Mouse (Mus musculus) kidney, postnatal 0 days (tissue): ENCODE results near the gene Tusc2. TPM values are rescaled to one million over a fixed set of nuclear protein-coding genes. Genes with fewer than 3 reads are reported as not detected.

Experiments used
- ATAC-seq: fragments of 200-750 bp; cut with Nextera tagmentation; replicated peaks from 2 replicates; pipeline ENCODE4 v1.8.0; 2017; ENCODE audit warnings: low read depth, moderate number of reproducible peaks, moderate TSS enrichment, moderate library complexity; ENCODE audit not compliant: low FRiP score
- DNase-seq: peaks from one replicate; pipeline ENCODE4 v3.0.0-alpha.2; 2016; ENCODE audit warnings: low spot score
- H3K27ac ChIP-seq: fragments of 300-500 bp; sonication (generic); 2 replicates; pipeline ENCODE4 v1.5.1; 2014; ENCODE audit warnings: mild to moderate bottlenecking
- H3K27me3 ChIP-seq: fragments of 300-500 bp; sonication (generic); 2 replicates; pipeline ENCODE4 v1.6.1; 2014; ENCODE audit warnings: low read length, mixed read lengths; ENCODE audit not compliant: insufficient read depth
- H3K36me3 ChIP-seq: fragments of 300-500 bp; sonication (generic); 2 replicates; pipeline ENCODE4 v1.6.1; 2014; ENCODE audit warnings: low read length, mixed read lengths; ENCODE audit not compliant: insufficient read depth
- H3K4me1 ChIP-seq: fragments of 300-500 bp; sonication (generic); replicated peaks from 2 replicates; pipeline ENCODE4 v1.6.1; 2014; ENCODE audit warnings: antibody characterized with exemption, low read length, mixed read lengths; ENCODE audit not compliant: insufficient read depth
- H3K4me2 ChIP-seq: fragments of 300-500 bp; sonication (generic); 2 replicates; pipeline ENCODE4 v1.6.1; 2014; ENCODE audit warnings: mild to moderate bottlenecking, low read length, moderate library complexity, mixed read lengths
- H3K4me3 ChIP-seq: fragments of 300-500 bp; sonication (generic); replicated peaks from 2 replicates; pipeline ENCODE4 v1.5.1; 2014; ENCODE audit warnings: low read depth, low read length
- H3K9ac ChIP-seq: fragments of 300-500 bp; sonication (generic); 2 replicates; pipeline ENCODE4 v1.6.1; 2014; ENCODE audit warnings: low read depth, low read length
- H3K9me3 ChIP-seq: fragments of 300-500 bp; sonication (generic); replicated peaks from 2 replicates; pipeline ENCODE4 v1.6.1; 2016; ENCODE audit warnings: low read length, inconsistent platforms, mixed read lengths
- CTCF ChIP-seq: IDR thresholded peaks from 2 replicates; pipeline ENCODE4 v1.5.1; 2016; ENCODE audit warnings: antibody characterized with exemption, low read depth, mild to moderate bottlenecking, moderate library complexity
- WGBS: fragments of 180-500 bp; shearing (Covaris S2); extraction: QIAGEN DNeasy Blood & Tissue Kit; methylation state at CpG from one replicate; pipeline ENCODE4 v1.1.7; 2014; 5-methylcytosine and 5-hydroxymethylcytosine counted together
- polyA plus RNA-seq: library from polyadenylated mRNA; unstranded; fragments of >200 nt; fragmentation: Nextera tagmentation; extraction: Ambion mirVana; gene quantifications from 2 replicates; pipeline ENCODE4 v1.2.1, GENCODE M21; 2015

The Tusc2 gene
- polyA plus RNA-seq, 1 experiment from 2014 or later = 53.0 TPM

DNA sequence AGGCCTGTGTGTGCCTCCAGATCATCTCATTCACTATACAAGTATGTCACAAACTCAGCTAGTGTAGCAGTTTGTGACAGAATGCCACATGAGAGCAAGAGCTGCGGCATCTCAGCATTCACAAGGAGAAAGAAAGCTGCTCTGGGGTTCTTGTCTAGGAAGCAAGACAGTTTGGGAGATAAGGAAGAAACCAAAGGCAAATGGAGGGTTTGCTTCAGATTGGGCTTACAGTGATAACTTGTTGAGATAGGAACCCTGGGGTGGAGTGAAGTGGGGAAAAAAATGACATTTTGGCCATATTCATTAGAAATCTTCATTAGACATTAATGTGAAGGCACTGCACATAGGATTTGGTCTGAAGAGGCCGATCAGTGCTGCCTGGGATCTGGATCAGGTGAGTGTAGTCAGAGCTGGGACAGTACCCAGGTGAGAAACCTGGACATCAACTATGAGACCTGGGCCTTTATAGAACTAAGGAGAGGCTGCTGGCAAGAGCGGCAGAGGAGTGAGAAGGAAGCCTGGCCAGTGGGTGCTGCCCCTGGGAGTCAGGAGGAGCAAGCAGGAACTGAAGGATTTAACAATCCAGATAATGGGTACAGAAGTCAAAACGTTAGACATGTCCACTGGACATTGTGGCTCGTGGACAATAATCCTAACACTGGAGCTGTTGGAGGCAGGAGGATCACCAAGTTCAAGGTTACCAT, 10.2 kb upstream of the Tusc2 start:
- peak overlapping the region; percentile 97 for H3K27ac ChIP-seq
- H3K27me3 ChIP-seq = no peaks in the 10 kb centered on the region
- no peak for ATAC-seq
- no peak for DNase-seq
- H3K36me3 ChIP-seq = peaks cover 6% of the 10 kb centered on the region
- whole genome bisulfite sequencing = 65% methylated on average over 5 of the region's 5 CpGs
- no peaks in the 10 kb centered on the region for H3K9me3 ChIP-seq
- no peak overlapping the region; the same call in 1 of the 2 replicates for H3K9ac ChIP-seq
- H3K4me1 ChIP-seq = peaks cover 49% of the 10 kb centered on the region
- peak overlapping the region; percentile 75 for H3K4me2 ChIP-seq
- TF ChIP-seq CTCF = no peak
- H3K4me3 ChIP-seq = peak overlapping the region; percentile 38; the same call in 1 of the 2 replicates

DNA sequence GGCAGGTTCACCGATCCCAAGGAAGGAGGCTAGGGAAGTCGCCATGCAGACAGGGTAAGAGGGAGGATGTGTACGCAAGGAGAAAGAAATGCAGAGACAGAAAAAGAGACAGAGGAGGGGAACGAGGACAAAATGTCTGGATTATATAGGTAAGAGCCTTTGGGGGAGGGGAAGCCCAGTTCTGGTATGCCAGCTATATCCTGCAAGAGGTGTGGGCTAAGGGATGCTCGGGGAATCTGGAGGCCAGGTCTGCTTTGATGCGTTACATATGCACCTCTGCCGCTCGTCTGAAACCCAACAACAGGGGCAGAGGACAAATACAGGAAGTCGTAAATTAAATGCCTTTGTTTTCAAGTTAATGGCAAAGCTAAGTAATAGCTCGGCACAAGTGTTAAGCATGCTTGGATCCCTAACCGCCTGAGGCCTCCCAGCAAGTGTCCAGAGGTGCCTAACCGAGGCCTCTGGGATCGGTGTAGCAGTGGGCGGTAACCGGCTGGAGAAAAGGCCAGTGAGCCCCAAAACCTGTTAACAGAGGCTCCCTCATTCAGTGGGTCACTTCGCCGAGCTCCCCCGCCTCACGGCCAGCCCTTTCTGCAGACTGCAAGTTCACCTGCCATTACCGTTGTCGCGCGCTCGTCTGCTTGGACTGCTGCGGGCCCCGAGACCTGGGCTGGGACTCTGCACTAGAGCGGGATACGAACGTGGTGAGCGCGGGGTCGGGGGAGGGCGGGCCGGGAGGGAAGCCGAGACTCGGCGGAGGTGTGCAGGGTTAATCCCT, 9.3 kb upstream of the Tusc2 start:
- WGBS = 2% methylated on average over 37 of the region's 37 CpGs
- peak overlapping the region; percentile 75 for H3K4me2 ChIP-seq
- peak; percentile 88 for DNase-seq
- peaks cover 49% of the 10 kb centered on the region for H3K4me1 ChIP-seq
- TF ChIP-seq CTCF = no peak
- peak overlapping the region; percentile 38 for H3K4me3 ChIP-seq
- peaks cover 15% of the 10 kb centered on the region for H3K36me3 ChIP-seq
- no peaks in the 10 kb centered on the region for H3K27me3 ChIP-seq
- H3K27ac ChIP-seq = peak overlapping the region; percentile 97
- peak overlapping the region; percentile 59 for H3K9ac ChIP-seq
- no peaks in the 10 kb centered on the region for H3K9me3 ChIP-seq
- peak; percentile 45 for ATAC-seq

DNA sequence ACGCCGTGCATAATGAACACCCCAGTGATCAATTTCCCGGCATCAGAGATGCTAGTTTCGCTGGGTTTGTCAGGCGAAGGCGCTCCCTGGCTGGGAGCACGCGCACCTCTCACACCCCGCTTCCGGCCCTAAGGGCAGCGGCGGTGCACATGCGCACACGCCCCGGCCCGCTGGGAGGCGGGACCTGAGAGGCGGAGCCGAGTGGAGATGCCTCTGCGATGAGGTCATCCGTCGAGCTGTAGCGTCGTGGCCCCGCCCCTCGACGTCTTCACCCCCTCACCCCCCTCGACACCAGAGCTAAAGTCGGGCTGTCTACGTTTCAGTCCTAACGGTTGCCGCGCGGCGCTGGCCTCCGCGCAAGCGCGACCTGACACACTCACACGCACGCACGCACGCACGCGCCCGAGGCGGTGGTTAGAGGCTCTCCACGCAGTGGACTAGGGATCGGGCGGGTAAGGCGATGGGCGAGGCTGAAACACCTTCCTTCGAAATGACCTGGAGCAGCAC, 8.7 kb upstream of the Tusc2 start:
- Histone ChIP-seq H3K4me1 (peaks cover 49% of the 10 kb centered on the region), H3K4me2 (peak overlapping the region; percentile 83), H3K36me3 (peaks cover 21% of the 10 kb centered on the region), H3K27me3 (no peaks in the 10 kb centered on the region), H3K4me3 (peak overlapping the region; percentile 70), H3K27ac (peak overlapping the region; percentile 97), H3K9me3 (no peaks in the 10 kb centered on the region), H3K9ac (peak overlapping the region; percentile 79)
- under 1% methylated on average over 53 of the region's 53 CpGs for WGBS
- peak; percentile 39; the same call in 1 of the 2 replicates for TF ChIP-seq CTCF
- peak; percentile 98 for DNase-seq
- peak; percentile 87 for ATAC-seq

DNA sequence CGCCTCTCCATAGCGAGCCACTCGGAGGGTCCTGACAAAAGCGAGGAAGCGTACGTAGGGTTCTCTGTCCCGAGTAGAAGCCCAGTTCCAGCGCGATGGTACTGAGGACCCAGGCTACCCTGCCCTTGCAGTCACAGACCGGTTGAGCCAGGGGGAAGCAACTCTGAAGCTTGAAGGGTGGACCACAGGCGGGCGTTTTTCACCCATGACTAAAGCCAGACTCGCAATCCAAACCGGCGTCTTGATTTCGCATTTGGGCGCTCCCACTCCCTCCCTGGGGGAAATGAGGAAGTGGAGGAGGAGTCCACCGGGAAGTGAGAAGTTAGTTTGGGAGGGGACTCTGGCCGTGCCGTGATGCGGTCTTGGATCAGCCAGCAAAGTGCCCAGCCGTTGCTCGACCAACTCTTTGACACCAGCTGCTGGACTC, 8.0 kb upstream of the Tusc2 start:
- no peak for TF ChIP-seq CTCF
- 2% methylated on average over 23 of the region's 23 CpGs for WGBS
- Histone ChIP-seq H3K27ac (peak overlapping the region; percentile 97), H3K36me3 (peaks cover 27% of the 10 kb centered on the region), H3K4me3 (peak overlapping the region; percentile 70), H3K4me2 (peak overlapping the region; percentile 83), H3K4me1 (peaks cover 49% of the 10 kb centered on the region), H3K9ac (peak overlapping the region; percentile 79), H3K27me3 (no peaks in the 10 kb centered on the region), H3K9me3 (no peaks in the 10 kb centered on the region)
- ATAC-seq = peak; percentile 13
- peak; percentile 94 for DNase-seq

DNA sequence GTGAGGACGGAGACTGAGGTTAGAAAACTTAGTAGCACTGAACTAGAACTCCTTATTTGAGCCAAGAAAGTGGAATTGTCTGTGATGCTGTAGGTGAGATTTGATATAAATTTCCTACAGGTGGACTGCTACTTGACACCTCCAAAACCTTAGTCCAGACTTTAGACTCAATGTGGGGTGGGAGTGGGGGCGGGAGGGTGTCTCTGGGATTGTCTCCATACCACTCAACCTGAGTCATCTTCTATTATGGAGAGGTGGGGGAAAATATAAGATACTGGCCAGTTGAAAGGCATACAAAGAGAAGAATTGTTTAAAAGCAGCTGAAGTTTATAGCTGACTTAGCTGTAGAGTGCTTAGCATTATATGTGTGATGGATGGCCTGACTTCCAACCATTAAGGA, 7.4 kb upstream of the Tusc2 start:
- Histone ChIP-seq H3K4me1 (peaks cover 48% of the 10 kb centered on the region), H3K9ac (peak overlapping the region; percentile 79; the same call in 1 of the 2 replicates), H3K27ac (peak overlapping the region; percentile 97), H3K36me3 (peaks cover 34% of the 10 kb centered on the region), H3K4me2 (peak overlapping the region; percentile 83), H3K9me3 (no peaks in the 10 kb centered on the region), H3K27me3 (no peaks in the 10 kb centered on the region), H3K4me3 (peak overlapping the region; percentile 70)
- 23% methylated on average over 2 of the region's 2 CpGs for WGBS
- ATAC-seq = no peak
- DNase-seq = no peak
- TF ChIP-seq CTCF = no peak

DNA sequence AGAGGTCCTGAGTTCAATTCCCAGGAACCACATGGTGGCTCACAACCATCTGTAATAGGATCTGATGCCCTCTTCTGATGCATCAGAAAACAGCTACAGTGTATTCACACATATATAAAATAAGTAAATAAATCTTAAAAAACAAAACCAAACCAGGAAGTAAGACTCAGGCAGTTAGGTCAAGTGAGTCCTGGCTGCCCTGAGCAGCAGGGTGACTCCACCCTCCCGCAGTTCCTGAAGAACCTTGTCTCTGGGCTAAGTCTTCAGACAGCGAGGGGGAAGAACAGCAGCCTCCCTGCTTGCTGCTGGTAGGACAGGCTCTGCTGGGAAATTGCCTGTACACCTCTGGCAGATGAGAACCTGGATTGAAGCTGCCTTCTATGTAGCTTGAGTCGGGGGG, 6.7 kb upstream of the Tusc2 start:
- peaks cover 41% of the 10 kb centered on the region for H3K4me1 ChIP-seq
- ATAC-seq (no peak), DNase-seq (no peak)
- H3K9ac ChIP-seq = peak overlapping the region; percentile 79; the same call in 1 of the 2 replicates
- 56% methylated on average over 3 of the region's 3 CpGs for WGBS
- no peaks in the 10 kb centered on the region for H3K9me3 ChIP-seq
- no peak overlapping the region for H3K27ac ChIP-seq
- no peak for TF ChIP-seq CTCF
- peaks cover 40% of the 10 kb centered on the region for H3K36me3 ChIP-seq
- H3K4me3 ChIP-seq = peak overlapping the region; percentile 70; the same call in 1 of the 2 replicates
- H3K27me3 ChIP-seq = no peaks in the 10 kb centered on the region
- peak overlapping the region; percentile 83 for H3K4me2 ChIP-seq
